ENCODE assay signal across 46 mouse cellular contexts in genomic region chr14:55023011-55023410, GRCm38 (mm10). TPM values are rescaled to one million over a fixed set of nuclear protein-coding genes. Genes with fewer than 3 reads are reported as not detected.
"Had no signal": no experiment of that assay in that cellular context is flagged by ENCODE, and none has a peak within 500 bp of the region (broad histone marks: within the 10 kb centered on the region; RNA-seq: fewer than 3 reads in every experiment).

No protein-coding gene starts in this region.

- ATAC-seq: liver, embryonic 12.5 days; liver, postnatal 0 days; lung, postnatal 0 days; midbrain, embryonic 13.5 days; midbrain, embryonic 15.5 days; midbrain, embryonic 16.5 days had no signal

- H3K4me2 ChIP-seq: limb, embryonic 12.5 days; limb, embryonic 13.5 days; limb, embryonic 15.5 days; liver, embryonic 11.5 days; liver, embryonic 12.5 days; liver, embryonic 13.5 days; liver, embryonic 15.5 days; lung, embryonic 14.5 days; lung, embryonic 15.5 days; midbrain, embryonic 11.5 days; midbrain, embryonic 12.5 days; midbrain, embryonic 13.5 days; midbrain, embryonic 15.5 days; neural tube, embryonic 12.5 days had no signal

- H3K9ac ChIP-seq: limb, embryonic 12.5 days; limb, embryonic 13.5 days; limb, embryonic 15.5 days; liver, embryonic 12.5 days; liver, embryonic 13.5 days; liver, embryonic 14.5 days; liver, embryonic 15.5 days; liver, postnatal 0 days; lung, embryonic 14.5 days; lung, embryonic 15.5 days; midbrain, embryonic 12.5 days; midbrain, embryonic 13.5 days; midbrain, embryonic 15.5 days; neural tube, embryonic 12.5 days had no signal

- H3K27me3 ChIP-seq: limb, embryonic 12.5 days; limb, embryonic 13.5 days; limb, embryonic 15.5 days; liver, embryonic 12.5 days; liver, embryonic 13.5 days; liver, embryonic 15.5 days; lung, embryonic 15.5 days; megakaryocyte, embryonic 14.5 days; midbrain, embryonic 15.5 days; neural tube, embryonic 12.5 days had no signal

- H3K9me3 ChIP-seq: limb, embryonic 10.5 days; limb, embryonic 12.5 days; limb, embryonic 13.5 days; limb, embryonic 15.5 days; liver, embryonic 12.5 days; liver, embryonic 13.5 days; liver, embryonic 15.5 days; lung, embryonic 15.5 days; megakaryocyte, embryonic 14.5 days; midbrain, embryonic 10.5 days; midbrain, embryonic 12.5 days; midbrain, embryonic 13.5 days; midbrain, embryonic 15.5 days; neural tube, embryonic 12.5 days had no signal

- H3K4me1 ChIP-seq: liver, embryonic 12.5 days; liver, embryonic 13.5 days; liver, embryonic 15.5 days had no signal

- H3K4me3 ChIP-seq: limb, embryonic 10.5 days; limb, embryonic 12.5 days; limb, embryonic 13.5 days; limb, embryonic 15.5 days; liver, embryonic 12.5 days; liver, embryonic 13.5 days; liver, embryonic 15.5 days; lung, embryonic 15.5 days; megakaryocyte, embryonic 14.5 days; midbrain, embryonic 10.5 days; midbrain, embryonic 12.5 days; midbrain, embryonic 13.5 days; midbrain, embryonic 15.5 days; myocyte; neural tube, embryonic 12.5 days had no signal

- DNase-seq: left cerebral cortex, postnatal 4 days; liver; liver, embryonic 13.5 days; liver, postnatal 0 days; lung, adult 18-20 months; lung, adult 2 months; lung, embryonic 14.5 days; lung, postnatal 10 days; lung, postnatal 14 days; lung, postnatal 4 days; midbrain, embryonic 14.5 days had no signal

- H3K27ac ChIP-seq: limb, embryonic 10.5 days; limb, embryonic 12.5 days; limb, embryonic 13.5 days; limb, embryonic 15.5 days; liver, embryonic 12.5 days; liver, embryonic 13.5 days; liver, embryonic 14.5 days; liver, embryonic 15.5 days; lung, embryonic 15.5 days; macrophage; midbrain, embryonic 10.5 days; midbrain, embryonic 12.5 days; midbrain, embryonic 13.5 days; midbrain, embryonic 15.5 days; neural tube, embryonic 12.5 days had no signal

RNA-seq across cellular contexts. Expression of gene Myh7, which starts 28.6 kb away (rescaled TPM):
- total RNA-seq: megakaryocyte progenitor cell, adult 5-6 weeks; megakaryocyte, adult 5-6 weeks; megakaryocyte-erythroid progenitor cell, adult 5-6 weeks; monocyte, adult 5-6 weeks had no signal
- polyA plus RNA-seq: liver, adult 2 months; macrophage had no signal

RNA-seq across cellular contexts. Expression of gene Gm17428, which starts 46.3 kb away (rescaled TPM):
- total RNA-seq: left cerebral cortex, postnatal 10 days; left cerebral cortex, postnatal 14 days; left cerebral cortex, postnatal 25 days; left cerebral cortex, postnatal 36 days; left cerebral cortex, postnatal 4 days; liver, adult 2 months; megakaryocyte progenitor cell, adult 5-6 weeks; megakaryocyte, adult 5-6 weeks; megakaryocyte-erythroid progenitor cell, adult 5-6 weeks; midbrain, postnatal 0 days; monocyte, adult 5-6 weeks had no signal
- polyA plus RNA-seq: limb, embryonic 10.5 days; limb, embryonic 11.5 days; limb, embryonic 12.5 days; limb, embryonic 13.5 days; limb, embryonic 14.5 days; limb, embryonic 15.5 days; liver, adult 2 months; liver, embryonic 11.5 days; liver, embryonic 12.5 days; liver, embryonic 13.5 days; liver, embryonic 14.5 days; liver, embryonic 15.5 days; liver, embryonic 16.5 days; liver, postnatal 0 days; lung, adult 2 months; lung, embryonic 14.5 days; lung, embryonic 15.5 days; lung, embryonic 16.5 days; lung, postnatal 0 days; macrophage; midbrain, embryonic 10.5 days; midbrain, embryonic 11.5 days; midbrain, embryonic 12.5 days; midbrain, embryonic 13.5 days; midbrain, embryonic 14.5 days; midbrain, embryonic 15.5 days; midbrain, embryonic 16.5 days; midbrain, postnatal 0 days; myocyte; neural tube, embryonic 11.5 days; neural tube, embryonic 12.5 days had no signal

RNA-seq across cellular contexts. Expression of gene Myh6, which starts 56.3 kb away (rescaled TPM):
- total RNA-seq: liver, adult 2 months; megakaryocyte progenitor cell, adult 5-6 weeks; megakaryocyte, adult 5-6 weeks; megakaryocyte-erythroid progenitor cell, adult 5-6 weeks; monocyte, adult 5-6 weeks had no signal
- polyA plus RNA-seq: macrophage had no signal
